Mouse (Mus musculus) CH12.LX (cell line): Measurements from ENCODE around the gene Wdr81. TPM values are rescaled to one million over a fixed set of nuclear protein-coding genes. Genes with fewer than 3 reads are reported as not detected.

Experiments used
- DNase-seq: peaks from one replicate; pipeline ENCODE4 v3.0.0-alpha.2; 2013; ENCODE audit errors: extremely low read depth
- H3K27ac ChIP-seq: 2 replicates; pipeline ENCODE4 v1.5.1; 2012; ENCODE audit warnings: low read depth, mild to moderate bottlenecking, control low read depth, moderate library complexity; ENCODE audit not compliant: insufficient read depth
- H3K27me3 ChIP-seq: replicated peaks from 2 replicates; pipeline ENCODE3; 2012; ENCODE audit warnings: inconsistent platforms
- H3K36me3 ChIP-seq, 2 experiments: replicated peaks in 1 of 2; 2 replicates each; pipeline versions ENCODE3 to v1.6.1; 2012; ENCODE audit warnings: inconsistent platforms in 1 of 2, low read length in 1 of 2, mild to moderate bottlenecking in 1 of 2, mixed read lengths in 1 of 2, moderate library complexity in 1 of 2; ENCODE audit not compliant: control insufficient read depth in 1 of 2, insufficient read depth in 1 of 2
- H3K4me1 ChIP-seq, 2 experiments: 2 replicates each; pipeline ENCODE4 v1.6.1; 2012; ENCODE audit warnings: inconsistent platforms in 1 of 2, moderate library complexity in 1 of 2; ENCODE audit not compliant: insufficient read depth in 2 of 2, control insufficient read depth in 1 of 2
- H3K4me2 ChIP-seq: 2 replicates; pipeline ENCODE4 v1.6.1; 2012; ENCODE audit warnings: low read depth, mild to moderate bottlenecking, control low read depth; ENCODE audit not compliant: poor library complexity, insufficient read depth, severe bottlenecking
- H3K4me3 ChIP-seq, 3 experiments: fragments of 150-350 bp in 1 of 3; sonication (generic) in 1 of 3; replicated peaks in 1 of 3; 2 replicates each; pipeline versions ENCODE3 to v1.5.1; 2011 to 2012; ENCODE audit warnings: low read depth in 2 of 3, low read length in 2 of 3, mild to moderate bottlenecking in 2 of 3, moderate library complexity in 2 of 3, control low read depth in 1 of 3, improper control_type of control experiment in 1 of 3, inconsistent platforms in 1 of 3, mixed read lengths in 1 of 3; ENCODE audit not compliant: poor library complexity in 1 of 3
- H3K79me2 ChIP-seq: replicated peaks from 2 replicates; pipeline ENCODE4 v1.6.1; 2012; ENCODE audit warnings: mild to moderate bottlenecking, moderate library complexity; ENCODE audit not compliant: control insufficient read depth, poor library complexity, insufficient read depth, severe bottlenecking; ENCODE audit errors: extremely low read depth
- H3K9ac ChIP-seq: 2 replicates; pipeline ENCODE4 v1.6.1; 2012; ENCODE audit warnings: low read depth, mild to moderate bottlenecking, control low read depth, moderate library complexity; ENCODE audit not compliant: insufficient read depth
- H3K9me3 ChIP-seq: replicated peaks from 2 replicates; pipeline ENCODE3; 2012; ENCODE audit warnings: low read length, inconsistent platforms, mixed read lengths
- BHLHE40 ChIP-seq: IDR thresholded peaks from 2 replicates; pipeline ENCODE4 v1.6.1; 2011; ENCODE audit warnings: mild to moderate bottlenecking, low read depth, low read length, improper control_type of control experiment
- CHD1 ChIP-seq: IDR thresholded peaks from 2 replicates; pipeline ENCODE4 v1.6.1; 2012; ENCODE audit warnings: low read depth, low read length, improper control_type of control experiment, inconsistent platforms
- E2F4 ChIP-seq: IDR thresholded peaks from 2 replicates; pipeline ENCODE4 v1.6.1; 2011; ENCODE audit warnings: low read depth, low read length, improper control_type of control experiment; ENCODE audit not compliant: insufficient replicate concordance
- ELF1 ChIP-seq: IDR thresholded peaks from 2 replicates; pipeline ENCODE4 v1.6.1; 2014; ENCODE audit warnings: low read depth, mild to moderate bottlenecking, inconsistent platforms, low read length, improper control_type of control experiment
- EP300 ChIP-seq: IDR thresholded peaks from 2 replicates; pipeline ENCODE4 v1.6.1; 2011; ENCODE audit warnings: low read length, improper control_type of control experiment
- ETS1 ChIP-seq: conservative IDR thresholded peaks from 2 replicates; pipeline ENCODE4 v1.6.1; 2012; ENCODE audit warnings: low read depth, mild to moderate bottlenecking, inconsistent platforms, low read length, improper control_type of control experiment, moderate library complexity
- GABPA ChIP-seq: IDR thresholded peaks from 2 replicates; pipeline ENCODE4 v1.6.1; 2012; ENCODE audit warnings: low read depth, low read length, improper control_type of control experiment, inconsistent platforms; ENCODE audit not compliant: insufficient replicate concordance
- HCFC1 ChIP-seq: IDR thresholded peaks from 2 replicates; pipeline ENCODE4 v1.6.1; 2012; ENCODE audit warnings: low read depth, mild to moderate bottlenecking, inconsistent platforms, low read length, improper control_type of control experiment
- IRF4 ChIP-seq: IDR thresholded peaks from 2 replicates; pipeline ENCODE4 v1.6.1; 2014; ENCODE audit warnings: low read depth, mild to moderate bottlenecking, inconsistent platforms, low read length, improper control_type of control experiment
- JUN ChIP-seq: IDR thresholded peaks from 2 replicates; pipeline ENCODE4 v1.6.1; 2011; ENCODE audit warnings: low read depth, mild to moderate bottlenecking, low read length, improper control_type of control experiment, moderate library complexity; ENCODE audit not compliant: insufficient read depth
- JUND ChIP-seq: conservative IDR thresholded peaks from 2 replicates; pipeline ENCODE4 v1.6.1; 2011; ENCODE audit warnings: low read depth, low read length, improper control_type of control experiment
- MAX ChIP-seq: IDR thresholded peaks from 2 replicates; pipeline ENCODE4 v1.6.1; 2011; ENCODE audit warnings: low read length, improper control_type of control experiment
- MAZ ChIP-seq: IDR thresholded peaks from 2 replicates; pipeline ENCODE4 v1.6.1; 2012; ENCODE audit warnings: low read depth, mild to moderate bottlenecking, inconsistent platforms, low read length, improper control_type of control experiment, moderate library complexity
- MEF2A ChIP-seq: IDR thresholded peaks from 2 replicates; pipeline ENCODE4 v1.6.1; 2014; ENCODE audit warnings: low read depth, mild to moderate bottlenecking, inconsistent platforms, low read length, improper control_type of control experiment, borderline replicate concordance
- MXI1 ChIP-seq: IDR thresholded peaks from 2 replicates; pipeline ENCODE4 v1.6.1; 2011; ENCODE audit warnings: mild to moderate bottlenecking, low read depth, low read length, improper control_type of control experiment
- NRF1 ChIP-seq: IDR thresholded peaks from 2 replicates; pipeline ENCODE4 v1.6.1; 2014; ENCODE audit warnings: low read depth, mild to moderate bottlenecking, inconsistent platforms, low read length, improper control_type of control experiment, moderate library complexity
- PAX5 ChIP-seq: IDR thresholded peaks from 2 replicates; pipeline ENCODE4 v1.6.1; 2012; ENCODE audit warnings: low read length, inconsistent platforms, mixed read lengths
- POLR2A ChIP-seq: IDR thresholded peaks from 2 replicates; pipeline ENCODE4 v1.6.1; 2011; ENCODE audit warnings: low read depth, mild to moderate bottlenecking, improper control_type of control experiment, low read length
- SIN3A ChIP-seq: IDR thresholded peaks from 2 replicates; pipeline ENCODE4 v1.6.1; 2012; ENCODE audit warnings: low read length, improper control_type of control experiment, inconsistent platforms
- SMC3 ChIP-seq: IDR thresholded peaks from 2 replicates; pipeline ENCODE4 v1.6.1; 2011; ENCODE audit warnings: low read depth, low read length, improper control_type of control experiment
- TBP ChIP-seq: conservative IDR thresholded peaks from 2 replicates; pipeline ENCODE4 v1.6.1; 2011; ENCODE audit warnings: low read depth, low read length, improper control_type of control experiment
- TCF12 ChIP-seq: IDR thresholded peaks from 2 replicates; pipeline ENCODE4 v1.6.1; 2014; ENCODE audit warnings: low read depth, mild to moderate bottlenecking, inconsistent platforms, low read length, improper control_type of control experiment
- UBTF ChIP-seq: IDR thresholded peaks from 2 replicates; pipeline ENCODE4 v1.6.1; 2012; ENCODE audit warnings: low read depth, mild to moderate bottlenecking, inconsistent platforms, low read length, improper control_type of control experiment, moderate library complexity
- USF2 ChIP-seq: conservative IDR thresholded peaks from 2 replicates; pipeline ENCODE4 v1.6.1; 2011; ENCODE audit warnings: low read depth, low read length, improper control_type of control experiment
- ZKSCAN1 ChIP-seq: IDR thresholded peaks from 2 replicates; pipeline ENCODE4 v1.6.1; 2012; ENCODE audit warnings: low read depth, inconsistent platforms, low read length, improper control_type of control experiment, borderline replicate concordance
- ZMIZ1 ChIP-seq: IDR thresholded peaks from 2 replicates; pipeline ENCODE4 v1.6.1; 2012; ENCODE audit warnings: low read depth, mild to moderate bottlenecking, inconsistent platforms, low read length, improper control_type of control experiment
- ZNF384 ChIP-seq: IDR thresholded peaks from 2 replicates; pipeline ENCODE4 v1.6.1; 2012; ENCODE audit warnings: low read depth, low read length, improper control_type of control experiment, inconsistent platforms
- dilution Hi-C: fragments of 300-500 bp; cut with MboI; formaldehyde crosslinking; loops from 2 replicates; pipeline ENCODE4 v1.14.3; 2020; ENCODE audit warnings: low sequenced_read_pairs; ENCODE audit not compliant: extremely low pct_unique_long_range_greater_than_20kb, extremely low pct_ligation_motif_present
- in situ Hi-C: fragments of 300-500 bp; cut with MboI; formaldehyde crosslinking; loops from 3 replicates; pipeline ENCODE4 v1.14.3; 2019; ENCODE audit warnings: low sequenced_read_pairs, low pct_ligation_motif_present, low pct_unique_long_range_greater_than_20kb, mixed read lengths
- polyA plus RNA-seq: library from polyadenylated mRNA; unstranded; fragments of >175 nt; gene quantifications from 2 replicates; pipeline ENCODE4 v1.2.1, GENCODE M21; 2012; ENCODE audit warnings: low read depth; ENCODE audit not compliant: insufficient read length
- total RNA-seq, 2 experiments: library from RNA; depleted of rRNA; stranded (reverse); fragments of 300-350 nt in 1 of 2; fragments of >200 nt in 1 of 2; gene quantifications; 2 replicates each; pipeline ENCODE4 v1.2.3; 2012 to 2014

Wdr81 gene
- total and polyA plus RNA-seq, 3 experiments: 3.1 to 16.3 (median 13.7) TPM

GRCm38 (mm10) chr11:75420037-75420436 lies 34.5 kb downstream of the Wdr81 start:
- TF ChIP-seq E2F4: no peak
- TF ChIP-seq TCF12: no peak
- no peak for TF ChIP-seq PAX5
- TF ChIP-seq GABPA: no peak
- TF ChIP-seq JUND: no peak
- no peak for TF ChIP-seq CHD1
- no peak for TF ChIP-seq JUN
- TF ChIP-seq ZNF384: no peak
- TF ChIP-seq MAZ: no peak
- no peak for TF ChIP-seq MEF2A
- TF ChIP-seq SMC3: no peak
- Histone ChIP-seq H3K4me1 (peaks cover 20 to 45% of the 10 kb centered on the region in 2 experiments), H3K4me3 (no peak overlapping the region), H3K9ac (no peak overlapping the region), H3K27me3 (no peaks in the 10 kb centered on the region), H3K4me2 (no peak overlapping the region), H3K36me3 (peaks cover 0 to 14% of the 10 kb centered on the region in 2 experiments), H3K9me3 (no peaks in the 10 kb centered on the region), H3K27ac (no peak overlapping the region), H3K79me2 (no peaks in the 10 kb centered on the region)
- DNase-seq: no peak
- dilution Hi-C loops: no loop called here
- in situ Hi-C loops: no loop called here

GRCm38 (mm10) chr11:75415994-75416393 lies 38.5 kb downstream of the Wdr81 start:
- peaks cover 0 to 17% of the 10 kb centered on the region in 2 experiments for H3K36me3 ChIP-seq
- H3K4me1 ChIP-seq: peaks cover 39 to 81% of the 10 kb centered on the region in 2 experiments
- H3K4me2 ChIP-seq: peak overlapping the region; percentile 10
- dilution Hi-C loops (no loop called here), in situ Hi-C loops (no loop called here)
- TF ChIP-seq JUND (no peak; the same call in 1 of the 2 replicates), ZMIZ1 (no peak), JUN (peak; percentile 46; the same call in 1 of the 2 replicates), MXI1 (0 out of 2 replicates have a peak, but pooled peaks have one; percentile 33), ETS1 (peak; percentile 68), MEF2A (0 out of 2 replicates have a peak, but pooled peaks have one; percentile 20), IRF4 (peak; percentile 55; the same call in 1 of the 2 replicates), SIN3A (peak; percentile 56; the same call in 1 of the 2 replicates), EP300 (peak; percentile 68), TCF12 (peak; percentile 75), ELF1 (peak; percentile 32; the same call in 1 of the 2 replicates), TBP (no peak), MAX (peak; percentile 15; the same call in 1 of the 2 replicates), UBTF (no peak), BHLHE40 (no peak), ZKSCAN1 (no peak), USF2 (no peak), MAZ (peak; percentile 92), SMC3 (no peak), POLR2A (peak; percentile 64; the same call in 1 of the 2 replicates), HCFC1 (peak; percentile 49), NRF1 (no peak)
- TF ChIP-seq, all 38 proteins: peak for 13
- no peaks in the 10 kb centered on the region for H3K27me3 ChIP-seq
- no peaks in the 10 kb centered on the region for H3K79me2 ChIP-seq
- H3K9ac ChIP-seq: peak overlapping the region; percentile 11
- H3K4me3 ChIP-seq: peak overlapping the region; percentile 36 to 70 (median 57)
- H3K27ac ChIP-seq: peak overlapping the region; percentile 8
- no peaks in the 10 kb centered on the region for H3K9me3 ChIP-seq
- DNase-seq: peak; percentile 67
